Mouse (Mus musculus) hindbrain, embryonic 14.5 days (tissue): Measurements from ENCODE around the gene Mcrip2. TPM values are rescaled to one million over a fixed set of nuclear protein-coding genes. Genes with fewer than 3 reads are reported as not detected.

ENCODE experiments used
- ATAC-seq: fragments of 200-750 bp; cut with Nextera tagmentation; 2 replicates; pipeline ENCODE4 v1.8.0; 2017; ENCODE audit warnings: moderate number of reproducible peaks, mild to moderate bottlenecking, moderate TSS enrichment, moderate library complexity; ENCODE audit not compliant: low FRiP score
- DNase-seq: peaks from one replicate; pipeline ENCODE4 v3.0.0-alpha.2; 2015; ENCODE audit warnings: low spot score
- H3K27ac ChIP-seq: fragments of 300-500 bp; sonication (generic); 2 replicates; pipeline ENCODE4 v1.5.1; 2014; ENCODE audit warnings: mild to moderate bottlenecking, moderate library complexity
- H3K27me3 ChIP-seq: fragments of 300-500 bp; sonication (generic); 2 replicates; pipeline ENCODE4 v1.6.1; 2014; ENCODE audit warnings: mild to moderate bottlenecking, low read length, mixed read lengths; ENCODE audit not compliant: control insufficient read depth, insufficient read depth
- H3K36me3 ChIP-seq: fragments of 300-500 bp; sonication (generic); replicated peaks from 2 replicates; pipeline ENCODE4 v1.6.1; 2014; ENCODE audit not compliant: control insufficient read depth, insufficient read depth
- H3K4me1 ChIP-seq: fragments of 300-500 bp; sonication (generic); replicated peaks from 2 replicates; pipeline ENCODE4 v1.6.1; 2014; ENCODE audit warnings: antibody characterized with exemption, low read length, mixed read lengths; ENCODE audit not compliant: control insufficient read depth, insufficient read depth
- H3K4me2 ChIP-seq: fragments of 300-500 bp; sonication (generic); replicated peaks from 2 replicates; pipeline ENCODE4 v1.6.1; 2014; ENCODE audit warnings: mild to moderate bottlenecking, moderate library complexity
- H3K4me3 ChIP-seq: fragments of 300-500 bp; sonication (generic); replicated peaks from 2 replicates; pipeline ENCODE4 v1.5.1; 2014; ENCODE audit warnings: mild to moderate bottlenecking, low read length
- H3K9ac ChIP-seq: fragments of 300-500 bp; sonication (generic); 2 replicates; pipeline ENCODE4 v1.6.1; 2014
- H3K9me3 ChIP-seq: fragments of 300-500 bp; sonication (generic); 2 replicates; pipeline ENCODE4 v1.6.1; 2016; ENCODE audit warnings: low read length; ENCODE audit not compliant: control insufficient read depth
- WGBS: fragments of 180-500 bp; shearing (Covaris S2); extraction: QIAGEN DNeasy Blood & Tissue Kit; methylation state at CpG from one replicate; pipeline ENCODE4 v1.1.7; 2014; 5-methylcytosine and 5-hydroxymethylcytosine counted together
- polyA plus RNA-seq: library from polyadenylated mRNA; unstranded; fragments of >200 nt; fragmentation: Nextera tagmentation; extraction: Ambion mirVana; gene quantifications from 2 replicates; pipeline ENCODE4 v1.2.1, GENCODE M21; 2014

Gene Mcrip2
- polyA plus RNA-seq, 1 experiment from 2014 or later = 26.8 TPM

DNA sequence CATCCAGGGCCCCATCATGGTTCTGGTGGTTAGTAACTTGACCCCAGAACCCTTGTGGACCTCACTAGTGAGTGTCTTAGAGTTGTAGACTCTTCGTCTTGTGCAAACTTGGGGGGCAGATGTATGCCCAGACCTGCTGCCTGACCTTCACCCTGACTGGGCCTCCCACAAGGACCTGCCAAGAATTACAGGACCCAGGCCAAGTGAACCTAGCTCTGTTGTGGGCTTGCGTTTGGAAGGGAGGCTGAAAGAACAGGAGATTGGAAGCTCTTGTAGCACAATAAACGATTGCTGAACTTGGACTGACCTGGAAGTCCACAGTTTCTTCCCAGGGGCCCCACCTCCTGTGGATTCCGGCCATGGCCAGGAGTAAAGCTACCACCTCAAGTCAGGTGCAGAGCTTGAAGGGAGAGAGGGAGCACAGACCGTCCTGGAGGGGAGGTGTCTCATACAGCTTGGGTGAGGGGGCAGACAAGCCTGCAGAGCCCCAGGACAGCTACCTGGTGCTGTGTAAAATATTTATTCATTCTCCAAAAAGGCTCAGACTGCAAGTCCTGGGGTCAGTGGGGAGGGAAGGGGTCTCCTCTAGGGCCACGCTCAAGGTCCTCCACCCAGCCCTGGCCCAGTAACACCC, 34.5 kb downstream of the Mcrip2 start:
- DNase-seq (no peak), ATAC-seq (no peak)
- peaks cover 77% of the 10 kb centered on the region for H3K4me1 ChIP-seq
- H3K9me3 ChIP-seq = no peaks in the 10 kb centered on the region
- 48% methylated on average over 6 of the region's 6 CpGs for WGBS
- peak overlapping the region; percentile 86 for H3K9ac ChIP-seq
- H3K4me3 ChIP-seq = peak overlapping the region; percentile 89
- peaks cover 35% of the 10 kb centered on the region for H3K36me3 ChIP-seq
- peak overlapping the region; percentile 98 for H3K27ac ChIP-seq
- no peaks in the 10 kb centered on the region for H3K27me3 ChIP-seq
- peak overlapping the region; percentile 96 for H3K4me2 ChIP-seq

DNA sequence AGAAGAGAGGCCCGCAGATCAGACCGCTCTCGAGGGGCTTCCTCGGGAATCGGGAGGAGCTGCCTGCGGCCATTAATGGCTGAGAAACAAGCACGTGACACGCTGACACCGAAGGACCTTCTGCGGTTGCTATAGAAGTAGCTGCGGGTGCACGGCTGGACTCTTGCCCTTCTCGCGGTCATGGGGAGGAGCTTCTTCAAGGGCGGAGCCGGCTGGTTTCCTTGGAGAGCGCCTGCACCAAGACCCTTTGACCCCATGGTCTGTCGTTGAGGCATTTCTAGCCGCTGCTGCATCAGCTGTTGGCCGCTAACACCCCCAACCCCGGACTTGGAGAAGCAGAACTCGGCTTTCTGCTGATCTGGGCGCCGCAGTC, 35.3 kb downstream of the Mcrip2 start, which contains the start of gene Stub1:
Gene Stub1, minus strand, starts transcription at position 114 of the 373 bp plus-strand sequence.
- Histone ChIP-seq H3K4me1 (peaks cover 80% of the 10 kb centered on the region), H3K4me2 (peak within 1 kb of the TSS; percentile 96), H3K27ac (peak within 1 kb of the TSS; percentile 98), H3K9me3 (no peaks in the 10 kb centered on the region), H3K36me3 (peaks cover 28% of the 10 kb centered on the region), H3K4me3 (peak within 1 kb of the TSS; percentile 89), H3K9ac (peak within 1 kb of the TSS; percentile 86), H3K27me3 (no peaks in the 10 kb centered on the region)
- ATAC-seq = peak; percentile 54
- DNase-seq = peak; percentile 84
- WGBS = under 1% methylated on average over 24 of the region's 24 CpGs

GRCm38 (mm10) chr17:25832436-25833290, 35.9 kb downstream of the Mcrip2 start:
- Histone ChIP-seq H3K36me3 (peaks cover 29% of the 10 kb centered on the region), H3K4me1 (peaks cover 79% of the 10 kb centered on the region), H3K9me3 (no peaks in the 10 kb centered on the region), H3K4me2 (peak overlapping the region; percentile 96), H3K9ac (peak overlapping the region; percentile 86), H3K27ac (peak overlapping the region; percentile 98), H3K4me3 (peak overlapping the region; percentile 89), H3K27me3 (no peaks in the 10 kb centered on the region)
- WGBS = under 1% methylated on average over 74 of the region's 77 CpGs
- ATAC-seq = peak; percentile 91
- DNase-seq = peak; percentile 97

GRCm38 (mm10) chr17:25831451-25832281, 36.9 kb downstream of the Mcrip2 start:
- Histone ChIP-seq H3K4me2 (peak overlapping the region; percentile 96), H3K4me1 (peaks cover 74% of the 10 kb centered on the region), H3K4me3 (peak overlapping the region; percentile 89), H3K27me3 (no peaks in the 10 kb centered on the region), H3K27ac (peak overlapping the region; percentile 98), H3K9ac (peak overlapping the region; percentile 86), H3K36me3 (peaks cover 36% of the 10 kb centered on the region), H3K9me3 (no peaks in the 10 kb centered on the region)
- DNase-seq (no peak), ATAC-seq (no peak)
- 63% methylated on average over 21 of the region's 21 CpGs for WGBS

DNA sequence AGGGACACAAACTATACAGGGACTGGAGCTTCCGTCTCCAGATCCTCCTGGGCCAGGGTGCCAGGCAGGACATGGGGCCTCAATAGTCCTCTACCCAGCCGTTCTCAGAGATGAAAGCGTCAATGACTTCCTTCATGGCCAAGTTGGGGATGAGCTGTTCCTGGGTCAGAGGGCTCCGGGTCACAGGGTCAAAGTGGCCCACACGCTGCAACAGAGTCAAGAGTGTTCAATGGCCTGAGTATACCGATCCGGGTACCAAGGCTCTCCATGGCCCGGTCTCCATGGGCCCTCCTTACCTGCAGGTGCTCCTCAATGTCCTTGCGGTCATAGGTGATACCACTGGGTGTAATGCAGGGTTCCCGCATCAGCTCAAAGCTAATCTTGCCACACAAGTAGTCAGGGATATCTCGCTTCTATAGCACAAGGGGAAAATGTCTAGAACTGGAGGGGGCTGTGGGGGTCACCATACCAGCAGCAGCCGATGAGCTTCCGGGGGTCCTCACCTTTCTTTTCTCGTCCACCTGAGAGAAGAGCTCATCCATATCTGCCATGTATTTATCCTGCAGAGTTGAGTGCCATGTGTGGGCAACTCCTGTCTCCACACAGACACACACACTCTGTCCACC, 37.6 kb downstream of the Mcrip2 start:
- WGBS = 88% methylated on average over 14 of the region's 14 CpGs
- Histone ChIP-seq H3K4me1 (peaks cover 67% of the 10 kb centered on the region), H3K4me3 (peak overlapping the region; percentile 89)

DNA sequence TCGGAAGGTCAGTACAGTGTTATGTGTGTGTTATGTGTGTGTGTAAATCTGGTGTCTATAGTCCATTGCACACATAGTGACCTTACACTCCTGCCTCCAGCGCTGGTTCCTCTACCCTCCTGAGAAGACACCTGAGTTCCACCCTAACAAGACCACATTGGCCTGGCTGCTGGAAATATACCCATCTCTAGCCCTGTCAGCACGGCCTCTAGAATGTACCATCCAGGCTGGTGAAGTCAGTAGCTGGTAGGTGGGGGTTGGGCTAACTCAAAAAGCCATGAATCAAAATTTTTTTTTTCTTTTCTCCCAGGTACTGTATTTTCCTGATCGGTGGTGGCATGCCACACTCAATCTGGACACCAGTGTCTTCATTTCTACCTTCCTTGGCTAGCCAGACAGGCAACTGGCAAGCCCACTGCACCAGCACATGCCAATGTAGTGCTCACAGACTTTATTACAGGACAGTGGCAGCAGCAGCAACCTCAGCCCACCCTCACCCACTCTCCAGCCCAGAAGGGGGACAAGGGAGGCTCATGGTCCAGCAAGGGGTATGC, 38.3 kb downstream of the Mcrip2 start:
- Histone ChIP-seq H3K27ac (no peak overlapping the region), H3K4me1 (peaks cover 65% of the 10 kb centered on the region), H3K27me3 (no peaks in the 10 kb centered on the region), H3K36me3 (peaks cover 45% of the 10 kb centered on the region), H3K9ac (no peak overlapping the region), H3K4me2 (peak overlapping the region; percentile 95), H3K9me3 (no peaks in the 10 kb centered on the region), H3K4me3 (peak overlapping the region; percentile 62; the same call in 1 of the 2 replicates)
- 81% methylated on average over 4 of the region's 4 CpGs for WGBS
- ATAC-seq = no peak
- no peak for DNase-seq

More for the DNA sequence above, 37.6 kb downstream of the Mcrip2 start:
- H3K36me3 ChIP-seq = peaks cover 43% of the 10 kb centered on the region
- H3K4me2 ChIP-seq = peak overlapping the region; percentile 96
- no peak for DNase-seq
- H3K27ac ChIP-seq = no peak overlapping the region
- H3K9ac ChIP-seq = 0 out of 2 replicates have a peak overlapping the region, but pooled peaks have one; percentile 86
- H3K27me3 ChIP-seq = no peaks in the 10 kb centered on the region
- H3K9me3 ChIP-seq = no peaks in the 10 kb centered on the region
- ATAC-seq = no peak

DNA sequence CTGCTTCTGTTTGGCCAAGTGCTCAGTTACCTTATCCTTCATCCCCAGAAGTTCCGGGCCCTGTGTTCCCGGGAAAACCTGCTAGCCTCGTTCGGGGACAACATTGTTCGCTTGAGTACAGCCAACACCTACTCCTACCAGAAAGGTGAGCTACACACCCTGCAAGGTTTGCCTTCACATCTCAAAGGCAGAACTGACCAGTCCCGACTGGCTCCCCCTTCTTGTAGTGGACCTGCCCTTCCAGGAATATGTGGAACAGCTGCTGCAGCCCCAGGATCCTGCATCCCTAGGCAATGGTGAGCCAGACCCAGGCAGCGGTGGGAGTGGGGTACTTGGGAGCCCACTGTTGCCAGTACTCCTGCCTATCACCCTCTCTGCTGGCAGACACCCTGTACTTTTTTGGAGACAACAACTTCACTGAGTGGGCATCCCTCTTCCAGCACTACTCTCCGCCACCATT, 39.0 kb downstream of the Mcrip2 start:
- Histone ChIP-seq H3K9me3 (no peaks in the 10 kb centered on the region), H3K36me3 (peaks cover 45% of the 10 kb centered on the region), H3K4me2 (peak overlapping the region; percentile 95), H3K9ac (peak overlapping the region; percentile 90), H3K27me3 (no peaks in the 10 kb centered on the region), H3K27ac (peak overlapping the region; percentile 92), H3K4me3 (peak overlapping the region; percentile 62), H3K4me1 (peaks cover 65% of the 10 kb centered on the region)
- ATAC-seq (no peak), DNase-seq (no peak)
- 44% methylated on average over 8 of the region's 8 CpGs for WGBS

DNA sequence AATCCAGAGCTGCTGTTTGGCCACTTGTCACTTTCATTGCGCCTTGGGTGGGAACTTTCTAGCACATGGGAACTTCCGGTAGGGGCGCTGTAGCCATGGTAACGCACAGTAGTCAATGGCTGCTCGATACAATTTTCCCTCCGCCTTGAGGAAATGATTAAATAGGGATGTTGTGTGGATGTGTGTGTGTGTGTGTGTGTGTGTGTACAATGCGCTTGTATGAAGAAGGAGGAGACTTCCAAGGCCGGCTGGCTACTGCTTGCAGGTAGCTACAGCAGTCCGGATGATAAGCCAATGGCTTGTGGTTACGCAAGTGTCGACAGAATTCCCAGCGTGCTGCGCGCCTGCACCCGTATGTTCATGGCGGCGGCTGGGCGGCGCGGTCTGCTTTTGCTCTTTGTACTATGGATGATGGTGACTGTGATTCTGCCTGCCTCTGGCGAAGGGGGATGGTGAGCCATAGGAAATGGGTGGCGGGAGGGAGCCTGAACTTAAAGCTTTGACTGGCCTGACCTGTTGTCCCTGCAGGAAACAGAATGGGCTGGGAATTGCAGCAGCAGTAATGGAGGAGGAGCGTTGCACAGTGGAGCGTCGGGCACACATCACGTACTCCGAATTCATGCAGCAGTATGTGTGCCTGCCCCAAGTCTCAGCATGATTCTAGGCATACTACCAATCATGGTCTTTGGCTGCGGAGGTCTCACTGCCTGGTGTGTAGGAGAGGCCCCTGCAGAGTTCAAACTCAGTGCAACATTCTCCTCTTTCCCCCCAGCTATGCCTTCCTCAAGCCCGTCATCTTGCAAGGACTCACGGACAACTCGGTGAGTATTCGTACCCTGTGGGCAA, 39.6 kb downstream of the Mcrip2 start, which contains the start of gene Jmjd8:
Gene Jmjd8, plus strand, starts transcription at position 156 of the 846 bp plus-strand sequence.
- under 1% methylated on average over 32 of the region's 32 CpGs for WGBS
- H3K36me3 ChIP-seq = peaks cover 45% of the 10 kb centered on the region
- H3K27ac ChIP-seq = peak within 1 kb of the TSS; percentile 92
- H3K4me1 ChIP-seq = peaks cover 65% of the 10 kb centered on the region
- peak within 1 kb of the TSS; percentile 62 for H3K4me3 ChIP-seq
- ATAC-seq = peak; percentile 58
- H3K27me3 ChIP-seq = no peaks in the 10 kb centered on the region
- H3K9ac ChIP-seq = peak within 1 kb of the TSS; percentile 90
- H3K9me3 ChIP-seq = no peaks in the 10 kb centered on the region
- DNase-seq = peak; percentile 84
- peak within 1 kb of the TSS; percentile 95 for H3K4me2 ChIP-seq
